Mouse (Mus musculus): ENCODE results near the gene Osbp. TPM values are rescaled to one million over a fixed set of nuclear protein-coding genes. Genes with fewer than 3 reads are reported as not detected.
"Not testable (repeated sequence)": the region's sequence is repeated elsewhere in the genome, so short reads cannot be mapped to it uniquely, and the experiment has no call there.

Gene Osbp
- polyA plus RNA-seq, 1 experiment from 2014 or later: 11.8 TPM

DNA sequence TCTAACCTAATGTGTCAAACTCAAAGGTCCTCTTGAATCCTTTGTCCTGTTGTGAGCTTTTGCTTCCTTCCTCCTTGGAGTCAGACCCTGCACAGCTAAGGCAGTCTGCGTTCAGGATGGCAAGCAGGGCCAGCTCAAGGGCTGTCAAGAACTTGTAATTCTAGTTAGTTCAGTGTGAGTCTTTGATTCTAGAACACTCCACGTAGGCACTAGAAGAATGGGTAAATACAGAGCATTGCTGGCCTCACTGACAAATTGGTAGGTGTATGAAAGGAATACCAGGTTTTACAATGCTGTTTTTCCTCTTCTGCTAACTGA is 8.4 kb downstream of the Osbp start:
- Histone ChIP-seq H3K9me3 (replicated peaks; ENCODE audit: control insufficient read depth, low read length) (no peaks in the 10 kb centered on the region), H3K9ac (ENCODE audit: low read depth, low read length) (no peak overlapping the region), H3K27me3 (ENCODE audit: control insufficient read depth, insufficient read depth, low read length) (no peaks in the 10 kb centered on the region), H3K27ac (ENCODE audit: low read depth, low read length) (no peak overlapping the region), H3K4me2 (no peak overlapping the region), H3K4me1 (ENCODE audit: control insufficient read depth, insufficient read depth, low read length) (peaks cover 10% of the 10 kb centered on the region), H3K36me3 (ENCODE audit: control insufficient read depth, insufficient read depth, low read length) (peaks cover 43% of the 10 kb centered on the region), H3K4me3 (ENCODE audit: low read depth, low read length) (no peak overlapping the region)
- ATAC-seq (replicated peaks; ENCODE audit: insufficient number of reproducible peaks, low FRiP score, low TSS enrichment): no peak
- 87% methylated on average over 2 of the region's 2 CpGs for WGBS (ENCODE audit: insufficient replicate concordance)

DNA sequence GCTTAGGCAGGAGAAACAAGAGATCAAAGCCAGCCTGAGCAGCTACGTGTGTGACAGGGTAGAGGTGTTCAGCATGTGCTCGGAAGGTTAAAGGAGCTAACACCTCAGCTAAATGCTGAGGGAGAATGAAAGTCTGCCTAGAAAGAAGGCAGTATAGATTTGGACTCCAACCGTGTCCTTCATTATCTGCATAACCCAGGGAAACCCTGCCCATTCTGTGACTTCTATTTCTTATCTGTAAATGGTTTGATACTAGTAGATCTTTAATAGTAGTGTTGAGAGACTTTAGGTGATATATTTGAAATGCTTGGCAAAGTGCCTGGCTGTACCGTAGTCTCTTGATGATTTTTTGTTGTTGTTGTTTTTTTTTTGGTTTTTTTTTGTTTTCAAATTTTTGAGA is 9.9 kb downstream of the Osbp start:
- no peaks in the 10 kb centered on the region for H3K9me3 ChIP-seq (replicated peaks; ENCODE audit: control insufficient read depth, low read length)
- no peaks in the 10 kb centered on the region for H3K27me3 ChIP-seq (ENCODE audit: control insufficient read depth, insufficient read depth, low read length)
- peaks cover 57% of the 10 kb centered on the region for H3K36me3 ChIP-seq (ENCODE audit: control insufficient read depth, insufficient read depth, low read length)
- H3K9ac ChIP-seq (ENCODE audit: low read depth, low read length): no peak overlapping the region
- H3K4me2 ChIP-seq: no peak overlapping the region
- no peak for ATAC-seq (replicated peaks; ENCODE audit: insufficient number of reproducible peaks, low FRiP score, low TSS enrichment)
- 69% methylated on average over 4 of the region's 4 CpGs for WGBS (ENCODE audit: insufficient replicate concordance)
- peak overlapping the region; percentile 35; the same call in 1 of the 2 replicates for H3K27ac ChIP-seq (ENCODE audit: low read depth, low read length)
- no peak overlapping the region for H3K4me3 ChIP-seq (ENCODE audit: low read depth, low read length)
- peaks cover 8% of the 10 kb centered on the region; the same call in 1 of the 2 replicates for H3K4me1 ChIP-seq (ENCODE audit: control insufficient read depth, insufficient read depth, low read length)

GRCm38 (mm10) chr19:11977363-11977762 is 11.6 kb downstream of the Osbp start:
- Histone ChIP-seq H3K27ac (ENCODE audit: low read depth, low read length) (no peak overlapping the region), H3K4me2 (no peak overlapping the region), H3K4me1 (ENCODE audit: control insufficient read depth, insufficient read depth, low read length) (no peaks in the 10 kb centered on the region), H3K9me3 (replicated peaks; ENCODE audit: control insufficient read depth, low read length) (no peaks in the 10 kb centered on the region), H3K27me3 (ENCODE audit: control insufficient read depth, insufficient read depth, low read length) (no peaks in the 10 kb centered on the region), H3K9ac (ENCODE audit: low read depth, low read length) (no peak overlapping the region), H3K4me3 (ENCODE audit: low read depth, low read length) (no peak overlapping the region), H3K36me3 (ENCODE audit: control insufficient read depth, insufficient read depth, low read length) (peaks cover 54% of the 10 kb centered on the region)
- 72% methylated on average over 5 of the region's 5 CpGs for WGBS (ENCODE audit: insufficient replicate concordance)
- no peak for ATAC-seq (replicated peaks; ENCODE audit: insufficient number of reproducible peaks, low FRiP score, low TSS enrichment)

DNA sequence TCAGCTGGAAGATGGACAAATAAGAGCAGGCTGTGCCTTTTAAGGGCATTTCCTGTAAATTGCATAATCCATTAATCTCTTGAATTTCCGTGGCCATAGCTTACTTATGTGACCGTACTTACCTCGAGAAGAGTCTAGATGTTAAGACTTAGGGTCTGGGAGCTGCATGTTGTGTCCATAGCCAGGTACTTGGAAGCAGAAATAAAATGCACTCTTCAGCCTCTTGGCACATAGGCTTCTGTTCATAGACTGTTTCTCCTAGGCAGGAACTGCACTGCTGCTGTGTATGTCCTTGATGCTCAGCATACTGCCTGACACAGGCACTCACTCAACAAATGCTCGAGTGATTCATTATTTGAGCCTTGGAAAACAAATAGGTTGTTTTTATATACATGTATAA is 14.7 kb downstream of the Osbp start:
- ATAC-seq (replicated peaks; ENCODE audit: insufficient number of reproducible peaks, low FRiP score, low TSS enrichment): no peak
- H3K27ac ChIP-seq (ENCODE audit: low read depth, low read length): no peak overlapping the region
- H3K4me2 ChIP-seq: no peak overlapping the region
- no peak overlapping the region for H3K9ac ChIP-seq (ENCODE audit: low read depth, low read length)
- H3K4me3 ChIP-seq (ENCODE audit: low read depth, low read length): no peak overlapping the region
- no peaks in the 10 kb centered on the region for H3K4me1 ChIP-seq (ENCODE audit: control insufficient read depth, insufficient read depth, low read length)
- WGBS (ENCODE audit: insufficient replicate concordance): 87% methylated on average over 4 of the region's 4 CpGs
- no peaks in the 10 kb centered on the region for H3K9me3 ChIP-seq (replicated peaks; ENCODE audit: control insufficient read depth, low read length)
- no peaks in the 10 kb centered on the region for H3K27me3 ChIP-seq (ENCODE audit: control insufficient read depth, insufficient read depth, low read length)
- peaks cover 46% of the 10 kb centered on the region for H3K36me3 ChIP-seq (ENCODE audit: control insufficient read depth, insufficient read depth, low read length)

GRCm38 (mm10) chr19:11984614-11985013 is 18.9 kb downstream of the Osbp start:
- not testable (repeated sequence) for H3K4me3 ChIP-seq (ENCODE audit: low read depth, low read length); ATAC-seq (replicated peaks; ENCODE audit: insufficient number of reproducible peaks, low FRiP score, low TSS enrichment); H3K27ac ChIP-seq (ENCODE audit: low read depth, low read length); H3K4me2 ChIP-seq; H3K9me3 ChIP-seq (replicated peaks; ENCODE audit: control insufficient read depth, low read length); H3K4me1 ChIP-seq (ENCODE audit: control insufficient read depth, insufficient read depth, low read length); H3K27me3 ChIP-seq (ENCODE audit: control insufficient read depth, insufficient read depth, low read length); H3K9ac ChIP-seq (ENCODE audit: low read depth, low read length)
- WGBS (ENCODE audit: insufficient replicate concordance): 80% methylated on average over 5 of the region's 5 CpGs
- H3K36me3 ChIP-seq (ENCODE audit: control insufficient read depth, insufficient read depth, low read length): peaks cover 39% of the 10 kb centered on the region

- Histone ChIP-seq H3K9me3 (replicated peaks; ENCODE audit: control insufficient read depth, low read length) (no peaks in the 10 kb centered on the region), H3K9ac (ENCODE audit: low read depth, low read length) (no peak overlapping the region), H3K4me3 (ENCODE audit: low read depth, low read length) (no peak overlapping the region), H3K27me3 (ENCODE audit: control insufficient read depth, insufficient read depth, low read length) (no peaks in the 10 kb centered on the region), H3K4me2 (no peak overlapping the region), H3K4me1 (ENCODE audit: control insufficient read depth, insufficient read depth, low read length) (no peaks in the 10 kb centered on the region), H3K36me3 (ENCODE audit: control insufficient read depth, insufficient read depth, low read length) (peaks cover 45% of the 10 kb centered on the region), H3K27ac (ENCODE audit: low read depth, low read length) (no peak overlapping the region)
- no peak for ATAC-seq (replicated peaks; ENCODE audit: insufficient number of reproducible peaks, low FRiP score, low TSS enrichment)
- 91% methylated on average over 3 of the region's 3 CpGs for WGBS (ENCODE audit: insufficient replicate concordance)
These were observed 22.1 kb downstream of the Osbp start for GRCm38 (mm10) chr19:11987841-11988240.

DNA sequence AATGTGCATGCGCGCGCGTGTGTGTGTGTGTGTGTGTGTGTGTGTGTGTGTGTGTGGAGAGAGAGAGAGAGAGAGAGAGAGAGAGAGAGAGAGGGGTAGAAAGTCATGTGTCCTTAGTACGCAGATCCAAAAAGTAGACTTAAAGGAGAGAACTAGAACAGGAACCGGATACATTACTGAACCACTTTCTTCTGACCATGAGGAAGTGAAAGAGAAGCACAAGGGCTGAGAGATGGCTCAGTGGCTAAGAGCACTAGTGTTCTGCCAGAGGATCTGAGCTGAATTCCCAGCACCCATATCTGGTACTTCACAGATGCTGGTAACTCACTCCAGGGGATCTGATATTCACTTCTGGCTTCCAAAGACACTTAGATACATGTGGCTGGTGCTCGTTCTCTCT is 23.6 kb downstream of the Osbp start:
- Histone ChIP-seq H3K4me3 (ENCODE audit: low read depth, low read length) (no peak overlapping the region), H3K36me3 (ENCODE audit: control insufficient read depth, insufficient read depth, low read length) (peaks cover 41% of the 10 kb centered on the region), H3K9ac (ENCODE audit: low read depth, low read length) (no peak overlapping the region), H3K27me3 (ENCODE audit: control insufficient read depth, insufficient read depth, low read length) (no peaks in the 10 kb centered on the region), H3K9me3 (replicated peaks; ENCODE audit: control insufficient read depth, low read length) (no peaks in the 10 kb centered on the region), H3K4me2 (no peak overlapping the region), H3K27ac (ENCODE audit: low read depth, low read length) (no peak overlapping the region), H3K4me1 (ENCODE audit: control insufficient read depth, insufficient read depth, low read length) (no peaks in the 10 kb centered on the region)
- WGBS (ENCODE audit: insufficient replicate concordance): 95% methylated on average over 7 of the region's 7 CpGs
- ATAC-seq (replicated peaks; ENCODE audit: insufficient number of reproducible peaks, low FRiP score, low TSS enrichment): no peak

DNA sequence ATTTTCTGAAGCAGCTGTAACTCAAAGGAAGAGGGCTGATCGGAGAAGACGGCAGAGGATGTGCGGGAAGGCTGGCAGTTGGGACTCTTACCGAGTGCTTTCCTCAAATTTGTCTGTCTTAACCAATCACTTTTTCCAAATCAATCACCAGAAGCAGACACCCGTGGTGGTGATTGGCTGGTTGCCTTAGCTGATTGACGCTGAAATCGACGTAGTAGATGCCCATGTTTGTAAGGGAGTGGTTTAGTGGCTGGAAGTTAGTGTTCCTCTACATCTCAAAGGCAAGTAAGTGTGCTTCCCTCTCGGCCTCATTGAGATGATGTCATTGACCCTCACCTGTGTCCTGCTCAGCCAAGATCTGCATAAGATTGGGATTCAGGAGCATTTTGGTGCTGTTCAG is 26.3 kb downstream of the Osbp start:
- Histone ChIP-seq H3K4me3 (ENCODE audit: low read depth, low read length) (no peak overlapping the region), H3K27ac (ENCODE audit: low read depth, low read length) (no peak overlapping the region), H3K4me1 (ENCODE audit: control insufficient read depth, insufficient read depth, low read length) (peaks cover 3% of the 10 kb centered on the region; the same call in 1 of the 2 replicates), H3K9me3 (replicated peaks; ENCODE audit: control insufficient read depth, low read length) (no peaks in the 10 kb centered on the region), H3K27me3 (ENCODE audit: control insufficient read depth, insufficient read depth, low read length) (no peaks in the 10 kb centered on the region), H3K9ac (ENCODE audit: low read depth, low read length) (no peak overlapping the region), H3K36me3 (ENCODE audit: control insufficient read depth, insufficient read depth, low read length) (peaks cover 38% of the 10 kb centered on the region), H3K4me2 (no peak overlapping the region)
- WGBS (ENCODE audit: insufficient replicate concordance): 91% methylated on average over 9 of the region's 9 CpGs
- ATAC-seq (replicated peaks; ENCODE audit: insufficient number of reproducible peaks, low FRiP score, low TSS enrichment): no peak

DNA sequence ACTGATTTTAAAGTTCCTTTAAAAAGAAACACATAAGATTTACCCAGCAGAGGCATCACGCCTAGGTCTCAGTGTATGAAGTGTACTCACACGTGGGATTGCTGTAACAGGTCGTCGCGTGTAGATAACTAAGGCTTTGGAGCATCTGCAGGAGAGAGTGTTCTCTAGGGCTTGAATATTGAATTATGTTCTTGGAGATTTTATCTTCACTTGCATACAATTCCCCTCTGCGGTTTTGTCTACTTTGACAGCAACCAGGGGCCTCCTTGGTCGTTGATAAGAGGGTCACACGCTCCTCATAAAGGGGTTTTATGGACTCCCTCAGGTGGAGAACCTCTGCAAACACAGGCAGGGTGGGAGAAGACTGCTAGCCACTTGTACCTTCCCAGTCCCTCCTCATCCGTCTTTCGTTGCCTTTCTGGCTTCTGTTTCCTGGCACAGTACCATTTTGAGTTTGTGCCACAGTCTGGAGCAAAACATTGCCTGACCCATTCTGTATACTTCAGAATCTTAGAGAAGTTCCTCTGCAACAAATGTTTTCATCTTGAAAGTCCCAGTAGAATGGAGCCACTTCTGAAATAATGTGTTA is 26.8 kb downstream of the Osbp start:
- Histone ChIP-seq H3K4me2 (no peak overlapping the region), H3K4me1 (ENCODE audit: control insufficient read depth, insufficient read depth, low read length) (peaks cover 3% of the 10 kb centered on the region; the same call in 1 of the 2 replicates), H3K9me3 (replicated peaks; ENCODE audit: control insufficient read depth, low read length) (no peaks in the 10 kb centered on the region), H3K27ac (ENCODE audit: low read depth, low read length) (no peak overlapping the region), H3K36me3 (ENCODE audit: control insufficient read depth, insufficient read depth, low read length) (peaks cover 35% of the 10 kb centered on the region), H3K4me3 (ENCODE audit: low read depth, low read length) (no peak overlapping the region), H3K27me3 (ENCODE audit: control insufficient read depth, insufficient read depth, low read length) (no peaks in the 10 kb centered on the region), H3K9ac (ENCODE audit: low read depth, low read length) (no peak overlapping the region)
- no peak for ATAC-seq (replicated peaks; ENCODE audit: insufficient number of reproducible peaks, low FRiP score, low TSS enrichment)
- 84% methylated on average over 10 of the region's 10 CpGs for WGBS (ENCODE audit: insufficient replicate concordance)
